Mouse (Mus musculus): ENCODE data around the gene Scarf1.

Gene Scarf1

DNA sequence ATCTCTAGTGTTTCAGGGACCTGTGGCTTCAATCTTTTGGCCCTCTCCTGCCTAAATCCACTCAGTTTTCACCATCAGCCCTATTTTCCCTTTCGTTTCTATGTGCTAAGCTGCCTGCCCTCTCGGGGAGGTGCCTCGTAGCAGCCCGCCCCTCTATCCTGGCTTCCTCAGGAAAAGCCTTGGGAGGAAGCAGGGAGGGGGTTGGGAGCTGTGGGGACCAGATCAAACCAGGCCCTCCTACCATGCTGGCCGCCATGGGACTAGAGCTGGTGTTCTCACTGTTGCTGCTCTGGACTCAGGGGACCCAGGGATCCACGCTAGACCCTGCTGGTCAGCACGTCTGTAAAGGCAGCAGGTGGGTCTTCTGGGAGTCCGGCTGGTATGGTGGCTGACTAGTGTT, at the start of gene Scarf1:
Gene Scarf1 (plus strand): TSS at position 205 of the 400 bp plus-strand sequence.
- DNase-seq = no peak

DNA sequence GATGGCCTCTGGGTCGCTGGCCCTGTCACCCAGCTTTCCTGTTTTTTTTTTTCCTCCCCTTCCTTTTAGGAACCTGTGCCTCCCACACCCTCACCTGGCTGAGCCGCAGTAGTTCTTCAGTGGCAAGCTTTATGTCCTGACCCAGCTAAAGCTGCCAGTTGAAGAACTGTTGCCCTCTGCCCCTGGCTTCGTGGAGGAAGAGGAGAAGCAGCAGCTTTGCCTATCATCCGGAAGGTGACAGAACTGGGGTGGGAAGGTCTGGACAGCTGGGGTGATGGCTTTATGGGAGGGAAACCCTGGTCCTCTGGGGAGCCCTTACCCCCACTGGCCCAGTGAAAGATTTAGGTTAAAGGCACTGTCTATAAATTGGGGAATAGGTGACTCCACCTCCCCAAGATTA, 49.7 kb upstream of the Scarf1 start:
- DNase-seq = no peak

DNA sequence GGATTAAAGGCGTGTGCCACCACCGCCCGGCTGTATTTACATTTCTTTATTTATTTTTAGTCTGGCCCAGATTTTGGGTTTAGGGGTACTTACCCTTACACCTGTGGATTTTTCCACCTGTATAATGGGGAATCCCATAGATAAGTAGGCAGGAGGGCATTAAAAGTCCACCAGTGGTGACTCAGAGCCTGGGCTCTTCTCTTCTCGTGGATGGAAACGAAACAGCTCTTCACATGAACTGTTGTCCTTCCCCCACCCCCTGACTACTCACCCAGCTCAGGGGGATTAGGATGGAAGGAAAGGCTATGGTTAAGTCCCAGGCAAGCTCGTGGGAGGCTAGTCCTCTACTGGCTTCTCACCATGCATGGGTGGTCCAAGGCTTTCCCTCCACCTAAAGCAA, 48.9 kb upstream of the Scarf1 start:
- no peak for DNase-seq

GRCm38 (mm10) chr11:75465051-75465450, 48.3 kb upstream of the Scarf1 start:
- DNase-seq = no peak

- DNase-seq = no peak
Observed at GRCm38 (mm10) chr11:75466731-75467505, 46.4 kb upstream of the Scarf1 start.

DNA sequence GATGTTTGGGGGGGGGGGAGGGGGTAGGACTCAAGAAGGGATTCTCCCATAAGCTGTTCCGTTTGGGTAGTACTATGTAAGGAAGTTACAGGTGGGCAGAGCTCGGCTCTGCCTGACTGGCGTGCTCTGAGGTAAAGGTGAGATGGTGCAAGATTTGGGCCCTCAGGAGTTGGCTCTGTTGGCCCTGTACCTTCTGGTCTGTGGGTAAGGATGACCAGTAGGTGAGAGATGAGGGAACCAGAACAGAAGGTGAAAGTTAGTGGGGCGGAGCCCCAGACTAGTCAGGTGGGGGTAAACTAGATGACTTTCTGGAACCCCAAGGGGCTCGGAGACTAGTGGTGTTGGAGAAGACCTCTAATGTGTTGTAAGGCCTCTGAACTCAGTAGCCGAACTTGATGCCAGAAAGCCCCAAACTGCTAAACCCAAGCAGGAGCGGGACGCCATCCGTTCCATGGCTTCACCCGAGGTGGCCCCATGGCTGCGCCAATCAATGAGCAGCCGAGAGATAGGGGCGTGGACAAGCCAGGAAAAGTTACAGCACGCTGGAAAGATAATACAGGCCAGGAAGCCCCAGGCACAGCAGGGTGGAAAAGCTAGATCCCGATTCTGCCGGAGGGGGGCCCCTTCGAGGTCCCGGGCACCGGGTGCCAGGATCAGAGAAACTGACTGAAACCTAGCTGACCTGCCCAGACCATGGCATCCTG, 45.7 kb upstream of the Scarf1 start:
- DNase-seq = peak; percentile 42

DNA sequence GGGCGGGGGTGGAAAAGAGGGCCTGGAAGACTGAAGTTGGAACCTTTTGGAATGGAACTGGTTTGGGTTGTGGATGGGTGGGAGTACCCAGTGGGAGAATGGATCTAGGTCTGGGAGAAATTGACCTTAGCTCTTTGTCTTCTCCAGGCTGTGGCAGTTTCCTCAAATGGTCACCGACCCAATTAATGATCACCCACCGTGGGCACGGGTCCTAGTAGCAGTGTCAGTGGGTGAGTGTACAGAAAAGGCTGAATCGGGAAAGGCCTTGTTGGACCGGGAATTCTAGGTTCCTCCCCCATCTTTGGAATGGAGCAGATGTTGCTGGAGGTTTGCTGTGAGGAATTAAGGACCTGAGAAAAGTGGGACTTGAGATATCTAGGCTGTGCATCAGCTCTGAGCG, 44.9 kb upstream of the Scarf1 start:
- no peak for DNase-seq

DNA sequence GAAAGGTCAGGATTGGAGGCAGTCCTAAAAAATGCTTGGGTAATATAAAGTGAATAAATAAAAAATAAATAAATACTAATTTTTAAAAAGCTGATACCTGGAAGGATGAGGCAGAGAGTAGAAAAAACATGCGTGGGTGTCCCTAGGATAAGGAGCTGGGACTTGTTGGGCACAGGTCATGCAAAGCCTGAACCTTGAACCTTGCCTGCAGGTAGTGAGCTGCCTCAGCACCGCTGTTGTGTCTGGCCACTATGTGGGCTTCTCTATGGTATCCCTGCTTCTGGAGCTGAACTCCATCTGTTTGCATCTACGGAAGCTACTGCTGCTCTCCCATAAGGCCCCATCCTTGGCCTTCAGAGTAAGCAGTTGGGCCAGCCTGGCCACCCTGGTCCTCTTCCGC, 44.1 kb upstream of the Scarf1 start:
- no peak for DNase-seq

DNA sequence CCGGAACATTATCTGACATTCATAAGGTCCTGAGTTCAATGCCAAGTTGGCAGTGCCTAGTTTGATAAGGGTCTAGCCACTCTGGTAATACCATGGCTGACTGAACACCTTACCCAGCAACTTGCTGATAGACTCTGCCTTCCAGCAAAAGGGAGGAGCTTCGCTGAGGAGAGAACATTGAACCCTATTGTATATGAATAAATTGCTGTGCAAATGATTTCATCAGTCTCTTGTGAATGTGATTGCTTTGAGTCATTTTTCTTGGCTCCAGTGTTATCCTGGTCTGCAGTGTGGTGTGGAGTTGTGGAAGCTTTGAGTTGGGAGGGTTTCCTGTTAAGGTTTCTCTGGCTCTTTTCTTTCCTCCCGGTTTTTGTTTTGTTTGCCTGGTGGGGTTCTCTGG, 42.7 kb upstream of the Scarf1 start:
- DNase-seq = no peak

DNA sequence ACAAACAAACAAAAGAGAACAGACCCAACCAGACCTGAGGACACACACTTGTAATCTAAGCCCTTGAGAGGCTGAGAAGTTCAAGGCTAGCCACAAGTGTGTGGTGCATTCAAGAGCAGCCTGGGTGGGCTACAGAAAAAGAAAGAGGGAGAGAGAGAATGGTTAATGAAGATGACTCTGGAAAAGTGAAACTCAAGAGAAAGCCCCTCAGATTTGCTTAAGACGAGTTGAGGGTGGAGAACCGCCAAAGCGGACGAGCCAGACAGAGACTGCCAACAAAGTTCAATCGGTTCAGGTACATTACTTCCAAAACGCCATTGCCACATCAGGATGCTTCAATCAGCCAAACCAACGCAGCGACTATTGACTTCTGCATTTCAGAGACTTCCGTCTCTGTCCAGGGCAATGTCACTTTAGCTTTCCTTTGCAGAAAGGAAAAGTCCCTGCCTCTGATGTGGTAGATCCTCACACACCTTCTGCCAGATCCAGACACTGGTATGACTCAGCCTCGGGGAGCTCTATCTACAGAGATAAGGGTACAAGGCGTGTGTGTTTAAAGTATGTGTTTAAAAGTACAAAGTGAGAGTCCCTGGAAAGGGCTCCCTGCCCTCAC, 40.8 kb upstream of the Scarf1 start:
- no peak for DNase-seq

GRCm38 (mm10) chr11:75473376-75473775, 40.0 kb upstream of the Scarf1 start:
- DNase-seq = no peak

GRCm38 (mm10) chr11:75486192-75486591, 27.1 kb upstream of the Scarf1 start:
- no peak for DNase-seq

GRCm38 (mm10) chr11:75486601-75487285, 26.6 kb upstream of the Scarf1 start, which contains the start of gene Prpf8:
Prpf8 (plus strand) TSS chr11:75486816.
- DNase-seq = peak; percentile 96

DNA sequence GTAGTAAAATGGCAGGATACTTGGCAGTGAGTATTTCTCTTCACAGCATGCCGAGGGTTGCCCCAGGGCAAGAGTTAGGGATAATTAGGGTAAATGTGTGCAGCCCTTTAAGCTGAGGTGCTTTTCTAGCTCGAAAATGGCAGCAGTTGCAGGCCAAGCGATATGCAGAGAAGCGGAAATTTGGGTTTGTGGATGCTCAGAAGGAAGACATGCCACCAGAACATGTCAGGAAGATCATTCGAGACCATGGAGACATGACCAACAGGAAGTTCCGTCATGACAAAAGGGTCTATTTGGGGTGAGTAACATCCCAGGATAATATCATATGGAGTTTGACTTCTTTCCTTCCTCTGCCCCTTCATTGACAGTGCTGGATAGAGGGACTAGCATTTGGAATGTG, 25.8 kb upstream of the Scarf1 start:
- no peak for DNase-seq

GRCm38 (mm10) chr11:75494296-75495049, 18.9 kb upstream of the Scarf1 start:
- no peak for DNase-seq

GRCm38 (mm10) chr11:75498126-75498525, 15.2 kb upstream of the Scarf1 start:
- no peak for DNase-seq

GRCm38 (mm10) chr11:75508162-75508561, 5.2 kb upstream of the Scarf1 start:
- DNase-seq = no peak

- no peak for DNase-seq
Observed at GRCm38 (mm10) chr11:75508904-75509303, 4.4 kb upstream of the Scarf1 start.

- DNase-seq = peak; percentile 75
Observed at GRCm38 (mm10) chr11:75509741-75510626, 3.4 kb upstream of the Scarf1 start, which contains the start of gene Rilp. Rilp (plus strand) TSS chr11:75510094.

GRCm38 (mm10) chr11:75510627-75510993, 2.7 kb upstream of the Scarf1 start:
- DNase-seq = peak; percentile 95

DNA sequence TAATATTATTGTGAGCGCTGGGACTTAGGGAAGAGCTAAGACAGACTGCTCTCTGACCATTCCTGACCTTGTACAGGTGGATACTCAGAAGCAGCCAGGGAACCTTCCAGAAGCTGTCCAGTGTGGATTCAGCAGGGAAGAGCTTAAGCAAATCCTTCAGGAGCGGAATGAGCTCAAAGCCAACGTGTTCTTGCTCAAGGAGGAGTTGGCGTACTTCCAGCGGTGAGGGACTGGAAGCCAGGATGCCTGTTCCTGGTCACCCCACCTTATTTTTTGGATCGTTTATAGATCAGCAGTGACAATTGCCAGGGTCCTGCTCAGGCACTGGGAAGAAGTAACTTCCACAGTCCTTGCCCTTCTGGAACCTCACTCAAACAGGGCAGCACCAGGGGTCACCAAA, 2.1 kb upstream of the Scarf1 start:
- DNase-seq = no peak

All from thymus, postnatal 14 days (tissue).